8 mouse cellular contexts compared by ENCODE assay signal in genomic region chr7:134026200-134027019, GRCm38 (mm10).
DNase-seq lines count a peak whose midpoint lies in the region; ATAC-seq and TF ChIP-seq lines count a peak whose summit lies in the region.
"Had no signal": no experiment of that assay in that cellular context is flagged by ENCODE, and none has a peak within 500 bp of the region (broad histone marks: within the 10 kb centered on the region; RNA-seq: fewer than 3 reads in every experiment).

No protein-coding gene starts in this region.

- no peaks in the 10 kb centered on the region for H3K36me3 ChIP-seq in heart, embryonic 14.5 days (ENCODE audit: control insufficient read depth, insufficient read depth, low read length)

- DNase-seq in cerebellum, adult 8-10 months = peak; percentile 7
- DNase-seq in fibroblast of lung, adult 2 months (ENCODE audit: low read depth) = peak; percentile 60
- peak; percentile 79 for DNase-seq in kidney, postnatal 10 days
- DNase-seq in liver = peak; percentile 26
- peak; percentile 19 for DNase-seq in yolk sac, embryonic 10.5 days (ENCODE audit: low spot score)

- no peak overlapping the region for H3K4me2 ChIP-seq in heart, embryonic 14.5 days (ENCODE audit: low read length)

- 53% methylated on average over 16 of the region's 16 CpGs for WGBS in heart, embryonic 14.5 days
- 51% methylated on average over 16 of the region's 16 CpGs for WGBS in olfactory bulb, adult 2 months

- peak overlapping the region; percentile 43 to 62; a peak in 3 of 4 replicates for H3K27ac ChIP-seq in heart, embryonic 14.5 days (replicated peaks in 1 of 2; ENCODE audit: control insufficient read depth in 1 of 2, insufficient read depth in 1 of 2, low read depth in 2 of 2, low read length in 2 of 2)
- 0 out of 2 replicates have a peak overlapping the region, but pooled peaks have one; percentile 13 for H3K27ac ChIP-seq in olfactory bulb, adult 2 months (ENCODE audit: insufficient read depth, low read depth, low read length)

- TF ChIP-seq CTCF in olfactory bulb, adult 2 months (IDR thresholded peaks at IDR 0.05; ENCODE audit: insufficient read depth, low read depth, low read length) = no peak

- H3K4me1 ChIP-seq in heart, embryonic 14.5 days (ENCODE audit: control insufficient read depth in 2 of 2, insufficient read depth in 2 of 2, low read length in 2 of 2) = peaks cover 6 to 8% of the 10 kb centered on the region in 2 experiments; a peak in 3 of 4 replicates
- peaks cover 3% of the 10 kb centered on the region for H3K4me1 ChIP-seq in olfactory bulb, adult 2 months (ENCODE audit: control insufficient read depth, insufficient read depth, low read length)
- H3K4me1 ChIP-seq: megakaryocyte, embryonic 14.5 days had no signal

- ATAC-seq in heart, embryonic 14.5 days (ENCODE audit: insufficient number of reproducible peaks, insufficient read depth, low FRiP score, low read depth) = no peak

- H3K4me3 ChIP-seq in heart, embryonic 14.5 days (ENCODE audit: control insufficient read depth in 1 of 2, insufficient read depth in 1 of 2, low read depth in 1 of 2, low read length in 2 of 2) = no peak overlapping the region
- no peak overlapping the region for H3K4me3 ChIP-seq in olfactory bulb, adult 2 months (ENCODE audit: insufficient read depth, low read depth, low read length)
- H3K4me3 ChIP-seq: megakaryocyte, embryonic 14.5 days had no signal

- no peaks in the 10 kb centered on the region for H3K9me3 ChIP-seq in heart, embryonic 14.5 days (ENCODE audit: control insufficient read depth, low read length)
- H3K9me3 ChIP-seq: megakaryocyte, embryonic 14.5 days had no signal

- TF ChIP-seq POLR2A in olfactory bulb, adult 2 months (IDR thresholded peaks at IDR 0.05; ENCODE audit: insufficient read depth, low read depth, low read length) = no peak

- H3K27me3 ChIP-seq in heart, embryonic 14.5 days (ENCODE audit: control insufficient read depth, insufficient read depth, low read length) = no peaks in the 10 kb centered on the region
- H3K27me3 ChIP-seq: megakaryocyte, embryonic 14.5 days had no signal

- H3K9ac ChIP-seq in heart, embryonic 14.5 days (ENCODE audit: low read length) = no peak overlapping the region

Comparison
In these comparisons a context has a peak if more than half of its experiments do, and no peak if none do; other contexts are left out.
1. DNase-seq: peak in every context shown above with its lines; median percentile 79 in kidney, postnatal 10 days; 60 in fibroblast of lung, adult 2 months; 26 in liver; 19 in yolk sac, embryonic 10.5 days; 7 in cerebellum, adult 8-10 months.